Mouse (Mus musculus): Measurements from ENCODE around the gene Cdc6. TPM values are rescaled to one million over a fixed set of nuclear protein-coding genes. Genes with fewer than 3 reads are reported as not detected.

The Cdc6 gene
- polyA plus RNA-seq, 2 experiments = 15.6 to 25.8 TPM

- H3K9me3 ChIP-seq (ENCODE audit: control insufficient read depth, low read length) = no peaks in the 10 kb centered on the region
- H3K4me3 ChIP-seq (replicated peaks; ENCODE audit: low read length) = no peak overlapping the region
- H3K36me3 ChIP-seq (ENCODE audit: control insufficient read depth, insufficient read depth, low read length) = peaks cover 27% of the 10 kb centered on the region
- no peaks in the 10 kb centered on the region for H3K27me3 ChIP-seq (ENCODE audit: control insufficient read depth, insufficient read depth, low read length)
- DNase-seq (ENCODE audit: low spot score) (no peak), ATAC-seq (ENCODE audit: low FRiP score, low read depth) (no peak)
- no peak overlapping the region for H3K27ac ChIP-seq (replicated peaks; ENCODE audit: low read depth, low read length)
- H3K4me2 ChIP-seq (replicated peaks; ENCODE audit: low read depth, low read length, severe bottlenecking) = no peak overlapping the region
- no peak overlapping the region for H3K9ac ChIP-seq (ENCODE audit: low read depth, low read length, severe bottlenecking)
- no peak for TF ChIP-seq POLR2A (IDR thresholded peaks at IDR 0.05; ENCODE audit: borderline replicate concordance, extremely low read depth, insufficient read depth, insufficient read length)
- peaks cover 9% of the 10 kb centered on the region; the same call in 1 of the 2 replicates for H3K4me1 ChIP-seq (ENCODE audit: control insufficient read depth, insufficient read depth, low read length)
- 95% methylated on average over 12 of the region's 12 CpGs for WGBS
Measured at GRCm38 (mm10) chr11:98867293-98867692, 40.3 kb upstream of the Cdc6 start.

GRCm38 (mm10) chr11:98869906-98870305 lies 37.7 kb upstream of the Cdc6 start:
- H3K4me1 ChIP-seq (ENCODE audit: control insufficient read depth, insufficient read depth, low read length) = no peaks in the 10 kb centered on the region
- no peak overlapping the region for H3K27ac ChIP-seq (replicated peaks; ENCODE audit: low read depth, low read length)
- no peak for TF ChIP-seq POLR2A (IDR thresholded peaks at IDR 0.05; ENCODE audit: borderline replicate concordance, extremely low read depth, insufficient read depth, insufficient read length)
- H3K9ac ChIP-seq (ENCODE audit: low read depth, low read length, severe bottlenecking) = no peak overlapping the region
- H3K27me3 ChIP-seq (ENCODE audit: control insufficient read depth, insufficient read depth, low read length) = no peaks in the 10 kb centered on the region
- no peak overlapping the region for H3K4me3 ChIP-seq (replicated peaks; ENCODE audit: low read length)
- no peaks in the 10 kb centered on the region for H3K9me3 ChIP-seq (ENCODE audit: control insufficient read depth, low read length)
- ATAC-seq (ENCODE audit: low FRiP score, low read depth) (no peak), DNase-seq (ENCODE audit: low spot score) (no peak)
- H3K36me3 ChIP-seq (ENCODE audit: control insufficient read depth, insufficient read depth, low read length) = peaks cover 44% of the 10 kb centered on the region
- WGBS = 88% methylated on average over 8 of the region's 8 CpGs
- H3K4me2 ChIP-seq (replicated peaks; ENCODE audit: low read depth, low read length, severe bottlenecking) = no peak overlapping the region

- ATAC-seq (ENCODE audit: low FRiP score, low read depth) (no peak), DNase-seq (ENCODE audit: low spot score) (no peak)
- no peak for TF ChIP-seq POLR2A (IDR thresholded peaks at IDR 0.05; ENCODE audit: borderline replicate concordance, extremely low read depth, insufficient read depth, insufficient read length)
- H3K9ac ChIP-seq (ENCODE audit: low read depth, low read length, severe bottlenecking) = no peak overlapping the region
- no peak overlapping the region for H3K27ac ChIP-seq (replicated peaks; ENCODE audit: low read depth, low read length)
- H3K4me1 ChIP-seq (ENCODE audit: control insufficient read depth, insufficient read depth, low read length) = no peaks in the 10 kb centered on the region
- H3K4me2 ChIP-seq (replicated peaks; ENCODE audit: low read depth, low read length, severe bottlenecking) = no peak overlapping the region
- H3K36me3 ChIP-seq (ENCODE audit: control insufficient read depth, insufficient read depth, low read length) = peaks cover 48% of the 10 kb centered on the region
- H3K27me3 ChIP-seq (ENCODE audit: control insufficient read depth, insufficient read depth, low read length) = no peaks in the 10 kb centered on the region
- whole genome bisulfite sequencing = 68% methylated on average over 5 of the region's 5 CpGs
- no peaks in the 10 kb centered on the region for H3K9me3 ChIP-seq (ENCODE audit: control insufficient read depth, low read length)
- no peak overlapping the region for H3K4me3 ChIP-seq (replicated peaks; ENCODE audit: low read length)
Measured at GRCm38 (mm10) chr11:98870791-98871190, 36.8 kb upstream of the Cdc6 start.

GRCm38 (mm10) chr11:98871416-98871815 lies 36.2 kb upstream of the Cdc6 start:
- H3K4me1 ChIP-seq (ENCODE audit: control insufficient read depth, insufficient read depth, low read length) = no peaks in the 10 kb centered on the region
- no peak overlapping the region for H3K4me2 ChIP-seq (replicated peaks; ENCODE audit: low read depth, low read length, severe bottlenecking)
- H3K9me3 ChIP-seq (ENCODE audit: control insufficient read depth, low read length) = no peaks in the 10 kb centered on the region
- DNase-seq (ENCODE audit: low spot score) = no peak
- no peak for ATAC-seq (ENCODE audit: low FRiP score, low read depth)
- H3K27me3 ChIP-seq (ENCODE audit: control insufficient read depth, insufficient read depth, low read length) = no peaks in the 10 kb centered on the region
- 62% methylated on average over 4 of the region's 4 CpGs for WGBS
- H3K4me3 ChIP-seq (replicated peaks; ENCODE audit: low read length) = no peak overlapping the region
- no peak for TF ChIP-seq POLR2A (IDR thresholded peaks at IDR 0.05; ENCODE audit: borderline replicate concordance, extremely low read depth, insufficient read depth, insufficient read length)
- H3K27ac ChIP-seq (replicated peaks; ENCODE audit: low read depth, low read length) = 0 out of 2 replicates have a peak overlapping the region, but pooled peaks have one; percentile 33
- no peak overlapping the region for H3K9ac ChIP-seq (ENCODE audit: low read depth, low read length, severe bottlenecking)
- peaks cover 49% of the 10 kb centered on the region for H3K36me3 ChIP-seq (ENCODE audit: control insufficient read depth, insufficient read depth, low read length)

- H3K27me3 ChIP-seq (ENCODE audit: control insufficient read depth, insufficient read depth, low read length) = no peaks in the 10 kb centered on the region
- no peak for DNase-seq (ENCODE audit: low spot score)
- H3K27ac ChIP-seq (replicated peaks; ENCODE audit: low read depth, low read length) = peak overlapping the region; percentile 33
- TF ChIP-seq POLR2A (IDR thresholded peaks at IDR 0.05; ENCODE audit: borderline replicate concordance, extremely low read depth, insufficient read depth, insufficient read length) = no peak
- no peaks in the 10 kb centered on the region for H3K9me3 ChIP-seq (ENCODE audit: control insufficient read depth, low read length)
- H3K4me2 ChIP-seq (replicated peaks; ENCODE audit: low read depth, low read length, severe bottlenecking) = no peak overlapping the region
- H3K36me3 ChIP-seq (ENCODE audit: control insufficient read depth, insufficient read depth, low read length) = peaks cover 48% of the 10 kb centered on the region
- no peak overlapping the region for H3K9ac ChIP-seq (ENCODE audit: low read depth, low read length, severe bottlenecking)
- 55% methylated on average over 4 of the region's 4 CpGs for WGBS
- no peaks in the 10 kb centered on the region for H3K4me1 ChIP-seq (ENCODE audit: control insufficient read depth, insufficient read depth, low read length)
- H3K4me3 ChIP-seq (replicated peaks; ENCODE audit: low read length) = no peak overlapping the region
- no peak for ATAC-seq (ENCODE audit: low FRiP score, low read depth)
Measured at GRCm38 (mm10) chr11:98872040-98872439, 35.6 kb upstream of the Cdc6 start.

- Histone ChIP-seq H3K36me3 (ENCODE audit: control insufficient read depth, insufficient read depth, low read length) (peaks cover 35% of the 10 kb centered on the region), H3K4me1 (ENCODE audit: control insufficient read depth, insufficient read depth, low read length) (0 out of 2 replicates have a peak, but pooled peaks cover 2% of the 10 kb centered on the region), H3K27me3 (ENCODE audit: control insufficient read depth, insufficient read depth, low read length) (no peaks in the 10 kb centered on the region), H3K9ac (ENCODE audit: low read depth, low read length, severe bottlenecking) (no peak overlapping the region), H3K4me2 (replicated peaks; ENCODE audit: low read depth, low read length, severe bottlenecking) (no peak overlapping the region), H3K4me3 (replicated peaks; ENCODE audit: low read length) (no peak overlapping the region), H3K9me3 (ENCODE audit: control insufficient read depth, low read length) (no peaks in the 10 kb centered on the region), H3K27ac (replicated peaks; ENCODE audit: low read depth, low read length) (no peak overlapping the region)
- ATAC-seq (ENCODE audit: low FRiP score, low read depth) (no peak), DNase-seq (ENCODE audit: low spot score) (no peak)
- 93% methylated on average over 9 of the region's 9 CpGs for WGBS
- no peak for TF ChIP-seq POLR2A (IDR thresholded peaks at IDR 0.05; ENCODE audit: borderline replicate concordance, extremely low read depth, insufficient read depth, insufficient read length)
Measured at GRCm38 (mm10) chr11:98873900-98874299, 33.7 kb upstream of the Cdc6 start.
